Mouse (Mus musculus) kidney, postnatal 10 days (tissue): ENCODE data around the gene Grrp1.
"Not testable (repeated sequence)": the region's sequence is repeated elsewhere in the genome, so short reads cannot be mapped to it uniquely, and the experiment has no call there.

Experiments
- DNase-seq: peaks from one replicate; pipeline ENCODE4 v3.0.0; 2021; ENCODE audit warnings: mixed read lengths

Grrp1 gene

DNA sequence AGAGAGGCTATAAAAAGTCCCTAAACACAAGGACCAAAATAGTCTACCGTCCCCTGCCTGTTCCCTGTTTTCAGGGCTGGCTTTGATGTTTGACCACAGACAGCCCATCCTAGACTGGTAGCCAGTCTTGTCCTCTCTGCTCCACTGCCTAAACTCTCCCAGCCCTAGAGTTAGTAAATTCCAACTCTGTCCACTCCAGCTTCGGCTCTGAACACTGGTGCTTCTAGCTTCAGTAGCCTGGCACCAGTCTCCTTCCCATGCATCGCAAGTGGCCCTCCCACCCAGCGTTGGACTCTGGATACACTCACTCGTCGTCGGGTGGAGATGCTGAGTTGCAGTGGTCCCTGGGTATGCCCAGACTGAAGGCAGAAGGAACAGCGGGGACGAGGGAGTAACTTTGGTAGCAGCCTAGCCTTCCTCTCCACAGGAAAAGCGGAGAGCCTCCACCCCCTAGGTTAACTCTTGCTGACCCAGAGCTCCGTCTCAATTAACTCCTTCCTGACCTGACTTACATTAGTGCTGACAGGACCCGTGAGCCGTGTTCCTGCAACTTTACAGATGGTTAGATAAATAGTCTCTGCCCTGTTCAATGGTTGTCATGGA lies at the start of gene Grrp1:
Gene Grrp1 (minus strand): TSS at position 385 of the 603 bp plus-strand sequence.
- peak; percentile 66 for DNase-seq

- no peak for DNase-seq
These were observed 48.2 kb upstream of the Grrp1 start for GRCm38 (mm10) chr4:134302084-134302483.

GRCm38 (mm10) chr4:134300316-134300715 lies 46.4 kb upstream of the Grrp1 start:
- DNase-seq: no peak

DNA sequence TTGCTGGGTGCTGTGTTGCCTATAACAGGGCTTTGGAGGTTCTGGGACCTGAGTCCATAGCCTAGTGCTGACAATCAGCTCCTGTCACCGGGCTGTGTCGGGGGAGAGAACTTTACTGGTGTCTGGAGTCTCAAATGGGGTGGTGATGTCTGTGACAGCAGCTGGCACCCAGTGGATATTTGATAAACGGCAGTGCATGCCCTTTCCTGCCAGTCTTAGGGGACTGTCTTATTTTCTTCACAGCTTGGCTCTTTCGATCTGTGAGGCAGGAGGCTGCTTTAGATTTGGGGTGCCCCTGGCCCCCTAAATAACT lies 45.5 kb upstream of the Grrp1 start:
- DNase-seq: no peak

- DNase-seq: no peak
These were observed 45.0 kb upstream of the Grrp1 start for GRCm38 (mm10) chr4:134298626-134299497.

DNA sequence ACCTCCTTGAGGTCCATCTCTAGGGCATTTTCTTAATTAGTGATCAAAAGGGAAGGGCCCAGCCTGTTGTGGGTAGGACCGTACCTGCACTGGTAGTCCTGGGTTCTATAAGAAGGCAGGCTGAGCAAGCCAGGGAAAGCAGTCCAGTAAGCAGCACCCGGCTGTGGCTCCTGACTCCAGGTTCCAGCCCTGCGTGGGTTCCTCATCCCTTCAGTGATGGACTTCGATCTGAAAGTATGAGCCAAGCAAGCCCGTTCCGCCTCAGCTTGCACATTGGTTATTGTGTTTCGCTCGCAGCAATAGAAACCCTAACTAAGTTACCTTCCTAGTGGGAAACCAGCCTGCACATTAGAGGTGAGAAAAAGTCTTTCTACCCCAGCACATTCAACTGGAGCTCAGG lies 43.5 kb upstream of the Grrp1 start:
- no peak for DNase-seq

DNA sequence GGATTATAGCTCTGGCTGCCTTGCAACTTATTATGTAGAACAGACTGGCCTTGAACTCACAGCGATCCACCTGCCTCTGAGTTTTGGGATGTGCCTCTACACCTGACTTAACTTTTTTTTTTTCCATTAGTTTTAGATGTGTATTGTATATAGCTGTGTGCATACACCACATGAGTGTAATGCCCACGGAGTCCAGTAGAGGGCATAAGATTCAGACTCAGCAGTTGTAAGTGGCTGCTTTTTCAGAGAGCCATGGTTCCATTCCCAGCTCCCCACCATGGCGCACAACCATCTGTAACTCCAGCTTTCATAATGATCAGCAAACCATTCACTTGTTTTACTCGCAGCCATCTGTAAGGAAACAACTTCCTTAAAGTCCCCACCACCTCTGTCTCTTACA lies 42.6 kb upstream of the Grrp1 start:
- no peak for DNase-seq

GRCm38 (mm10) chr4:134296096-134296495 lies 42.2 kb upstream of the Grrp1 start:
- not testable (repeated sequence) for DNase-seq

DNA sequence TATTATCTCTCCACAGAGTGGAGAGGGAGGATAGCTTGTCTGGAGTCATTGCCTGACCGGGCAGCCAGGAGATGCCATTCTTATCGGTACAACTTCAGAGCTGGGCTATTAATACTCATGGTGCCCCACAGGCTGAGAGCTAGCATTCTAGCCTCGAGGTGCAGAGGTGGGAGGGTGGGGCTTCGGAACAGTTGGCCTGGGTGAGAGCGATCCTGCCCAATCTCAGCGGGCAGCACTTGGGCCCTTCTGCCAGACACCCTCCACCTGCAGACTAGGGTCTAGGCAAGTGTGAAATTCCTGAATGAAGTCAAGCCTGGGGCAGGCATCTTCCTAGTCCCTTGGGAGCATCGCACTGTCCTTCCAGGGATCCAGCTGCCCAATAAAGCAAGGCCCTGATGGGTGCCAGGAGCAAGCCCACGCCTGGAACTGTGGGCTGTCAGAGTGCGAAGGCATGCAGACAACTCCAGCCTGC lies 39.8 kb upstream of the Grrp1 start:
- DNase-seq: no peak

DNA sequence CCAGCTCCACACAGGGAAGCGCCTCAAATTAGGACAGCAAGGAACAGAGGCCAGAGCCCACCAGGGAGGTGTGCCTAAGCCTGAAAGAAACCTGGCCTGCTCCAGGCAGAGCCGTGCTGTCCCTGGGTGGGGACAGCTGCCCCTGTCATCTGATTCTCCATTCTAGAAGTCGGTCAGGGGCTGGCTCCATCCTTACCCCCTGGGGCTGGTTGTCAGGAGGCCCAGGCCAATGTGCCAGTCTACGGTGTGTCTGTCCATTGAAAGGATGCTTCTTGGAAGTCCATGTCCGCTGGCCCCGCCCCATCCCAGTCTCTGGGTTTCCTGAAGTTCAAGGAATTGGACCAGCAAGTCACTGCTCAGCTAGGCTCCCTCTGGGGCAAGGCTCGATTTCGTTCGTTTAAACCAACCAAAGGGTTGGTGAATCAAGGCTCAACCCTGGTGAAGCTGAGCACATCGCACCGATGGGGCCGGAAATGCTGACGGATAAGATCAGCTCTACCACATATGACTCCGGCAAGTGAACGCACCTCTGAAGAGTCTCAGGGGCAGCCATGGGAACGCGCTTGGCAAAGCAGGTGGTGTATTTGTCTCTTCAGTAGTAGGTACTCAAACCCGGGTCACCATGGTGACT lies 39.3 kb upstream of the Grrp1 start:
- DNase-seq: no peak

DNA sequence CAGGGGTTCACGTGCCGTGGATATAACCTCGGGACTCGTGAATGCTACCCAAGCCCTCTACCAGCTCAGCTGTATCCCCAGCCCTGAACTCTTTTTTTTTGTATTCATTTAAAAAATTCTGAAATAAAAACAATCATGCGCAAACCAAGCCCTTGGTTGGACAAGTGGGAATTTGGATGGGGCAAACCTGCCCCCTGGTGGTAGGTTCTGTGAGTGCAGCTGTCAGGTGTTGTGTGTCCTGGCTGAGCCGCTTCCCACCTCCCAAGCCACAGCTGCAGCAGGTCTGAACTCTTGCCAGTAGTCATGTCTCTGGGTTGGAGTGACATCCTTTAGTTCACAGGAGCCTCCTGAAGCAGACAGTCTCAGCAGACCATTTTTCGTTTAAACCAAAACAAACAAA lies 38.2 kb upstream of the Grrp1 start:
- peak; percentile 84 for DNase-seq

- DNase-seq: peak; percentile 46
These were observed 34.7 kb upstream of the Grrp1 start for GRCm38 (mm10) chr4:134288397-134289256.

GRCm38 (mm10) chr4:134287575-134288025 lies 33.7 kb upstream of the Grrp1 start, which contains the start of gene Pdik1l:
Gene Pdik1l, minus strand, starts transcription at chr4:134287895.
- peak; percentile 85 for DNase-seq

DNA sequence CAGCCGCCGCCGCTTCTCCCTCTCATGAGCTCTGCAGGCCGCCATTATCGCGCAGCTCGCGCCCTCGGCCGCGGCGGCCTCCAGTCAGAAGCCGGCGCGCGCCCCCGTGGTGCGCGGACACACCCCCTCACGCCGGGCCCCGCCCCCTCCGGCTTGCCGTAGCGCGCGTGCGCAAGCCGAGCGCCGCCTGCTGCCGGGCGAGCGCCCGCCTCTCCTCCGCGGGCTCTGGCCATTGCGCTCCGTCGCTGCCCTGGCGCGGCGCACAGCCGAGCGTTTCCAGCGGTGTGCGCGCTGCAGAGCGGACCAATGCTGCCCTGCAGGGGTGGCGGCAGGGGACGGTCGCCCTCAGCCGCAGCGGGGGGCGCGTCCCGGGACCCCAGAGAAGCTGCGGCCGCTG lies 33.3 kb upstream of the Grrp1 start:
- DNase-seq: peak; percentile 97

GRCm38 (mm10) chr4:134286226-134287167 lies 32.6 kb upstream of the Grrp1 start:
- DNase-seq: peak; percentile 63

DNA sequence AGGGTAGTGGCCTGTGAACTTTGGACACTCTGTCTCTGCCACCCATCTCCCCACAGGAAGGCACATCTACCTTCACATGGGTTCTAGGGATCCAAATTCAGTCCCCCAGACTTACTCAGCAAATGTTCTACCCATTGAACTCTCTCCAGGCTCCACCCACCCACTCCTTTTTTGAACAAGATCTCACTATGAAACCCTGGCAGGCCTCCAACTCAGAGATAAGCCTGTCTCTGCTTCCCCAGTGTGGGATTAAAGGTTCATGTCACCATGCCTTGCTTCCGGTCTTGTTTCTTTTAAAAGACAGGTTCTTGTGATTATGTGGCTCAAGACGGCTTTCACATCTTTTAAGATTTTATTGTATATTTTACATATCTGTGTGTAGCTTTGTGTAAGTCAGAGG lies 31.0 kb upstream of the Grrp1 start:
- no peak for DNase-seq

DNA sequence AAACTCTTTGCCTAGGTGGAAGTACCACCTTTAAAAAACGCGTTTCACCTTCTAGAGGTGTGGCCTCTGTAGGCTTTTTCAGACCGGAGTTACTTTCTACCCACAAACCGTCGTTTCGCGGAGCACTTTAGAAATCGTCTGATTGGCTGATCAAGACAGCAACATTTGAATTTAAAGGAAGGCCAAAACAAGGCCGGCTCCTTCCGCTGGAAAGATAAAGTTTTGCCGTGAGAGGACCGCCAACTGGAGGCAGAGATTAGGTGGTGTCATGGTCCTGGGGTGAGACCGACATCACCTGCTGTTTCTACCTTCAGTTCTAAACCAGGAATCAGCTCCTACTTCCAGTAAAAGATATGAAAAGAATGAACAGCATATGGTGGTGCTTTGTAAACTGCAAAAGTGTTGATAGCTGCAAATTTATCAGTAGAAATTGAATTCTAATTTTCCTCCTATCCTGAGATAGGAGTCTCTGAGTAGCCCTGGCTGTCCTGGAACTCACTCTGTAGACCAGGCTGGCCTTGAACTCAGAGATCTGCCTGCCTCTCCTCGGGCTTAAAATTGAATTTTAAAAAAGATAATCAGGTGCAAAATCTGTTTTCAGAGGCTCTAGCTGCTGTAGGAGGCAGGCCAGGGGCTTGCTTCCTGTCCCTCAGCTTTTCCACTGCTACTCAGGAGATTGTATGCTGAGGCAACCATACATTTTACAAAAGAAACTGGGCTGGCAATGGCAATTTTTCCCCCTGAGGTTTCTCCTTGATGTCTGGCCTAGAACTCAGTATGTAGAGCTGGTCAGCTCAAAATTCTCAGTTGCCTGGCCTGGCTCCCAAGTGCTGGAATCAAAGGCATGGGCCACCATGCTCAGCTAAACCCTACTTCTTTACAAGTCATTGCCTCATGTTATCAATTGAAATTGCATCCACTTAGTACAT lies 19.8 kb upstream of the Grrp1 start:
- DNase-seq: peak; percentile 27

GRCm38 (mm10) chr4:134272731-134273416 lies 19.0 kb upstream of the Grrp1 start:
- no peak for DNase-seq

DNA sequence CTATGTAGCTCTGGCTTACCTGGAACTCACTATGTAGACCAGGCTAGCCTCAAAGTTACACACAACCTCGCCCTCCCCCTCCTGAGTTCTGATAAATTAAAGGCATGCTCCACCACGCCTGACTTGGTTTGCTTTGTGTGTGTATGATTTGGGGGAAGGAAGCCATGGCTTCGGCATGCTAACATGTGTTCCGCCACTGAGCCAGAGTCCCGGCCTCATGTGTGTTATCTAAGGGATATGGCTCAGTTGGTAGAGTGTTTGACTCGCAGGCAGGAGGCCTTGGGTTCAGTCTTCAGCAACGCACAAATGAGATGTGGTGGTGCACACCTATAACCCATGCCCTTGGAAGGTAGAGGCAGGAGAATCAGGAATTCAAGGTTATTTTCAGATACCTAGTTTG lies 18.1 kb upstream of the Grrp1 start:
- no peak for DNase-seq

DNA sequence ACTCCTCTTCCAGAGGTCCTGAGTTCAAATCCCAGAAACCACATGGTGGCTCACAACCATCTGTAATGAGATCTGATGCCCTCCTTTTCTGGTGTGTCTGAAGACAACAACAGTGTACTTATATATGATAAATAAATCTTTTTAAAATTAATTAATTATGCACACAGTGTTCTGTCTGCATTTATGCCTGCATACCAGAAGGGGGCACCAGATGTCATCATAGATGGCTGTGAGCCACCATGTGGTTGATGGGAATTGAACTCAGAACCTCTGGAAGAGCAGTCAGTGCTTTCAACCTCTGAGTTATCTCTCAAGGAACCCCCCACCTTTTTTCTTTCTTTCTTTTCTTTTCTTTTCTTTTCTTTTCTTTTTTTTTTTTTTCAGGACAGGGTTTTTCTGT lies 15.7 kb upstream of the Grrp1 start:
- not testable (repeated sequence) for DNase-seq
